Mouse (Mus musculus): ENCODE results near the gene Prkacb. TPM values are rescaled to one million over a fixed set of nuclear protein-coding genes. Genes with fewer than 3 reads are reported as not detected.

The Prkacb gene
- total RNA-seq, 2 experiments from 2014 or later, result 262 to 292 TPM

- no peak for DNase-seq (ENCODE audit: low spot score in 2 of 2)
These were observed 77.7 kb downstream of the Prkacb start for GRCm38 (mm10) chr3:146734907-146735629.

GRCm38 (mm10) chr3:146731499-146731898 lies 81.3 kb downstream of the Prkacb start:
- DNase-seq (ENCODE audit: low spot score in 2 of 2), result no peak

DNA sequence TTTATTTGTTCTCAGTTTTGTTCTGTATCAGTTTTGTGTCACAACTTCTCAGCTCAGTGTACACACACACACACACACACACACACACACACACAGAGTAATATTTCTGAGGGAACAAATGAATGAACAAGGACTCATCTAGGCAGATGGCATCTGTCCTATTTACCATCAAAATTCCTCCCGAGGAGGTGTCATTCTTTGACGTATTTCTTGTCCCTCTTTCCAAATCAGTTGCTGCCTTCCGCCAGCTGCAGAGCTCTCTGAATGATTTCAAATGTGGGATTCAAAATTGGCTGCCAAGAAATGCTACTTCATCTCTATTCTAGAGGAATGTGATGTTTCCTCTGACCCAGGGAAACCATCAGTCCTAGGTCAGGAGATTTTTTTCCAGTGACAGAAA lies 89.8 kb downstream of the Prkacb start:
- DNase-seq (ENCODE audit: low spot score in 2 of 2), result peak in 1 of 2 experiments; percentile 26

GRCm38 (mm10) chr3:146719696-146720095 lies 93.1 kb downstream of the Prkacb start:
- no peak for DNase-seq (ENCODE audit: low spot score in 2 of 2)

GRCm38 (mm10) chr3:146718251-146718650 lies 94.5 kb downstream of the Prkacb start:
- DNase-seq (ENCODE audit: low spot score in 2 of 2), result no peak

DNA sequence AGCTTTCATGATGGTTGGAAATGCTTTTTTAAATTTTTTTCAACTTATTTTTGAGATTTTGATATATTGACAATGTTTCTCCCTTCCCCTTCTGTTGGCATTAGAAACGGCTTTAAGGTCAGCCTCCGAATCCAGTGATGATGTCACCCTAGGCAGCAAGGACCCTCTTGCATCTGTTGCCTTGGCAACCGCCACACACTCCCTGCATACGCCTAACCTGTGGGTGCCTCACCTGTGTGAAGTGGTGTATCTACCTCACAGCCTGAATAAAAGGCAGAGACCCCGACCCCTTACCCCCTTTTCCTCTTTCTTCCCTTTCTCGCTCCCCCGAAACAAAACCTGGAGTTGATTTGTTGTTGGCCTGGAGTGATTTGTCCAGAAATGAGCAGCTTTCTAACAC lies 100.5 kb downstream of the Prkacb start:
- DNase-seq (ENCODE audit: low spot score in 2 of 2), result no peak

GRCm38 (mm10) chr3:146711559-146711958 lies 101.2 kb downstream of the Prkacb start:
- DNase-seq (ENCODE audit: low spot score in 2 of 2), result peak in 1 of 2 experiments; percentile 23

- DNase-seq (ENCODE audit: low spot score in 2 of 2), result no peak
These were observed 101.7 kb downstream of the Prkacb start for GRCm38 (mm10) chr3:146711084-146711483.

DNA sequence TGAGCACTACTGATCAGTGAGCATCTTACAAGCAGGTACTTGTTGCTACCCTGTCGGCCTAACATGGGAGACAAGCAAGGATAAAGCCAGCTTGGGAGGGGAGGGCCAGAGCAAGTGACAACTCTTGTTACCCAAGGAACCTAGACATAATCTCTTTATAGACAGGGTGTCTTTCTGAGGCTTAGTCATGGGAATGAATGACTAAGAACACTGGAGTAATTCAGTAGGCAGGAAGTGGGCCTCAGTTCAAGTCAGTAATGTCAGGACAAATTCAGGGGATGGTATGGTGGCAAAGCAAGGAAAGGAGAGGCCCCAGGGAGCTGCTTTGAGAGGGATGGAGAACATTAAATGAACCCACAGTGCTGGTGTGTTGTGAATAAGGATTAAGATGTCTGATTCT lies 103.7 kb downstream of the Prkacb start:
- DNase-seq (ENCODE audit: low spot score in 2 of 2), result no peak

DNA sequence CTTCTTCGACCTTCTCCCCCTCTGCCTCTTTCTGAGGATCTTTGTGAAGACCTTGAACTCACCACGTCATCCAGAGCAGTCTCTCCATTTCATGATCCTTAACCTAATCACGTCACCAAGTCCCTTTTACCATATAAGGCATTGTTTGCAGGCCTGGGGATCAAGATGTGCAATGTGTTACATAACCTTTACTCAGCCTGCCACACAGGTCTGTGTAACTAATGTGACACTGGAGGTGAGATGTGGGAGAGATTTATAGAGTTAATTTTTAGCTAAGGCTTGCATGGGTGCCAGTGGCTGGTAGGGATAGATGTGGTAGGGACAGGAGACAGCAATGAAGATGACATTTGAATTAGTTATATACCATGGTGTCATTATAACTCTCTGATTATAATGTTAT lies 104.4 kb downstream of the Prkacb start:
- no peak for DNase-seq (ENCODE audit: low spot score in 2 of 2)

DNA sequence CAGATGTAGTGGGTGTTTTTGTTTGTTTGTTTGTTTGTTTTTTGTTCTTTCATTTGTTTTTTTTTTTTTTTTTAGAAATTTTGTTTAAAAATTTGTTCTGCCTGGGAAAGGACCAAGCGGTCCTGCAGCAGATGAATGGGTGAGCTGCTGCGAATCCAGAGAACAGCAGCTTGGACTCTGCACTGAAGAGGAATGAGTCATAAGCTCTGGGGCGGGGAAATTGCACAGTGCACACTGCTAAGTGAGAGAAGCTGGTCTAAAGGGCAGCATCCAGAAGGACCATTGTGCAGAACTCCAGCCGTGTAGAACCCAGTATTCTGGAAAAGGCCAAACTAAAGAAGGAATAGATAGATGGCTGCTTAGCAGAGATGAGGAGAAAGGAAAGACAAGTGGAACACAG lies 108.7 kb downstream of the Prkacb start:
- DNase-seq (ENCODE audit: low spot score in 2 of 2), result no peak

DNA sequence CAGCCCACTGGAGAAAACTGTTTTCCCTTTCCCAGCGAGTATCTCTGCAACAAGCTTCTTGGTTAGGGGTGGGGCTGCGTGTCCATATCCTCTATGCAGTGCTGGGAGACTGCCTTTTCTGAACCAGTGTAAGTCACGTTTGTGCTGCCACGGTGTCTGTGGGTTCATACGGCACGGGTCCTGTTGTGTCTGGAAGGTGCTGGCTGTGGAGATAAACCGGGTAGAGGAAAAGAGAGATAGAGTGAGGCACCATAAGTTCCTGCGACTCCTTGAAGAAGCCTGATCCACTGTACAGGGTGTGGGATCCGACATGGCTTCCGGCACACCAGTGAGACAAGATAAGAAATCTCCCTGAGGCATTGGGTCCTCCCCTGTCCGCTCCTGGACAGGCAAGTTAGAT lies 112.7 kb downstream of the Prkacb start:
- DNase-seq (ENCODE audit: low spot score in 2 of 2), result no peak

- DNase-seq (ENCODE audit: low spot score in 2 of 2), result no peak
These were observed 113.8 kb downstream of the Prkacb start for GRCm38 (mm10) chr3:146698982-146699381.

GRCm38 (mm10) chr3:146692547-146692946 lies 120.2 kb downstream of the Prkacb start:
- no peak for DNase-seq (ENCODE audit: low spot score in 2 of 2)

DNA sequence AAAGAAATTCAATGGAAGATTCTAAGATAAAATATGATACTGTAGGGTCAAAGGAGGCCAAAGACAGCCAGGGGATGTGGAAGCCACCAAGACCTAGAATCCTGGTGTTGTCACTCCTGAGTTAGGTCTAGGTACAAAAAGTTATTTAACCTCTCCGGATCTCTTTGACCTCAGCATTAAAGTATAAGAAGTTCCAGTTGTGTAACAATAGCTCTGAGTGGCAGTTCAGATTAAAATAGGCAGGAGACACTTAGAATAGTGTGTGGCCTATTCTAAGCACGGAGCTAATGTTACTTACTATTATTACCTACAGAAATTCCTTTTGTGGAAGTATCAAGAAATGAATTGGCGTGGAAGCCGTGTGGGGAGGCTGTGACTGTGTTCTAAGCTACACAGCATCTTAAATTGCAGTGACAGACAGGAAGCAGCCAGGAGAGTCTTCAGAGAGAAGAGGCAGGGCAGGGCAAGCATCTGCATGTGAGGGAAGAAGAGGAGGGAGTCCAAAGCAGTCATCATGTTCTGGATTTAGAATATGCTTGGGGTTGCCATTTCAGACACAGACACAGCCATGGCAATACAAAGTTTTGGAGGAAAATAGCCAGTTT lies 125.6 kb downstream of the Prkacb start:
- DNase-seq (ENCODE audit: low spot score in 2 of 2), result no peak

GRCm38 (mm10) chr3:146686428-146686827 lies 126.4 kb downstream of the Prkacb start:
- DNase-seq (ENCODE audit: low spot score in 2 of 2), result no peak

GRCm38 (mm10) chr3:146684811-146685675 lies 127.7 kb downstream of the Prkacb start, which contains the start of gene Samd13:
Gene Samd13 (minus strand): TSS chr3:146685592.
- DNase-seq (ENCODE audit: low spot score in 2 of 2), result peak in 1 of 2 experiments; percentile 20

- DNase-seq (ENCODE audit: low spot score in 2 of 2), result no peak
These were observed 129.7 kb downstream of the Prkacb start for GRCm38 (mm10) chr3:146683095-146683494.

- DNase-seq (ENCODE audit: low spot score in 2 of 2), result peak; percentile 22 to 81
These were observed 130.6 kb downstream of the Prkacb start for GRCm38 (mm10) chr3:146682140-146682651.

- DNase-seq (ENCODE audit: low spot score in 2 of 2), result no peak
These were observed 131.1 kb downstream of the Prkacb start for GRCm38 (mm10) chr3:146681696-146682095.

- no peak for DNase-seq (ENCODE audit: low spot score in 2 of 2)
These were observed 132.2 kb downstream of the Prkacb start for GRCm38 (mm10) chr3:146680625-146681024.

GRCm38 (mm10) chr3:146679646-146680045 lies 133.1 kb downstream of the Prkacb start:
- DNase-seq (ENCODE audit: low spot score in 2 of 2), result no peak

Data from layer of hippocampus, adult 18-20 months (tissue).